Mouse (Mus musculus) lung, adult 2 months (tissue): ENCODE data around the gene Nfya.

Source experiments
- CTCF ChIP-seq: fragments of 200-500 bp; IDR thresholded peaks from 2 replicates; pipeline ENCODE4 v1.5.1; 2011; ENCODE audit warnings: mild to moderate bottlenecking, low read length, control low read depth; ENCODE audit not compliant: insufficient read depth
- POLR2A ChIP-seq: fragments of 200-500 bp; IDR thresholded peaks from 2 replicates; pipeline ENCODE4 v1.6.1; 2011; ENCODE audit warnings: low read depth, mild to moderate bottlenecking, control low read depth, low read length, borderline replicate concordance; ENCODE audit errors: extremely low read depth

GRCm38 (mm10) chr17:48424237-48424636 lies 14.5 kb upstream of the Nfya start:
- TF ChIP-seq CTCF (no peak), POLR2A (no peak)
